22 mouse cellular contexts compared by ENCODE assay signal in genomic region chr1:59595609-59596008, GRCm38 (mm10).
DNase-seq lines count a peak whose midpoint lies in the region; ATAC-seq and TF ChIP-seq lines count a peak whose summit lies in the region.
"Had no signal": no experiment of that assay in that cellular context is flagged by ENCODE, and none has a peak within 500 bp of the region (broad histone marks: within the 10 kb centered on the region; RNA-seq: fewer than 3 reads in every experiment).

No protein-coding gene starts in this region.

- H3K27me3 ChIP-seq in kidney, embryonic 15.5 days = peaks cover 15% of the 10 kb centered on the region
- H3K27me3 ChIP-seq in lung, embryonic 14.5 days (ENCODE audit: insufficient read depth, low read length) = no peaks in the 10 kb centered on the region
- no peaks in the 10 kb centered on the region for H3K27me3 ChIP-seq in lung, postnatal 0 days (replicated peaks; ENCODE audit: insufficient read depth, low read length)
- H3K27me3 ChIP-seq: forebrain, embryonic 15.5 days; Patski had no signal

- H3K4me3 ChIP-seq in kidney, embryonic 15.5 days (replicated peaks) = no peak overlapping the region
- no peak overlapping the region for H3K4me3 ChIP-seq in lung, embryonic 14.5 days (ENCODE audit: low read depth, low read length)
- H3K4me3 ChIP-seq in lung, postnatal 0 days (ENCODE audit: low read depth, low read length) = no peak overlapping the region
- H3K4me3 ChIP-seq: embryonic facial prominence, embryonic 10.5 days; embryonic facial prominence, embryonic 12.5 days; forebrain, embryonic 13.5 days; forebrain, embryonic 15.5 days had no signal

- no peak for ATAC-seq in kidney, embryonic 15.5 days (replicated peaks; ENCODE audit: low FRiP score)
- no peak for ATAC-seq in lung, embryonic 14.5 days (ENCODE audit: insufficient read depth)
- ATAC-seq in lung, postnatal 0 days = no peak
- ATAC-seq in megakaryocyte-erythroid progenitor cell, adult 5-6 weeks (replicated peaks; ENCODE audit: low FRiP score, low TSS enrichment, poor library complexity, severe bottlenecking) = no peak
- ATAC-seq: activated CD4-positive, CD25-positive, alpha-beta regulatory T cell, adult 4 months; forebrain, embryonic 13.5 days; forebrain, embryonic 15.5 days; forebrain, postnatal 0 days; Patski had no signal

- WGBS in kidney, embryonic 15.5 days = 56% methylated on average over 9 of the region's 9 CpGs
- 49% methylated on average over 9 of the region's 9 CpGs for WGBS in lung, embryonic 14.5 days
- WGBS in lung, postnatal 0 days = 63% methylated on average over 9 of the region's 9 CpGs

- no peak for TF ChIP-seq EP300 in lung, postnatal 0 days (IDR thresholded peaks at IDR 0.05)

- peaks cover 34% of the 10 kb centered on the region for H3K4me1 ChIP-seq in kidney, embryonic 15.5 days
- peaks cover 12% of the 10 kb centered on the region for H3K4me1 ChIP-seq in lung, embryonic 14.5 days (ENCODE audit: insufficient read depth)
- peaks cover 4% of the 10 kb centered on the region; the same call in 1 of the 2 replicates for H3K4me1 ChIP-seq in lung, postnatal 0 days (ENCODE audit: insufficient read depth, low read depth, low read length)

- H3K36me3 ChIP-seq in kidney, embryonic 15.5 days = no peaks in the 10 kb centered on the region
- no peaks in the 10 kb centered on the region for H3K36me3 ChIP-seq in lung, embryonic 14.5 days (ENCODE audit: insufficient read depth)
- H3K36me3 ChIP-seq in lung, postnatal 0 days (ENCODE audit: insufficient read depth, low read length) = no peaks in the 10 kb centered on the region
- H3K36me3 ChIP-seq: embryonic facial prominence, embryonic 10.5 days; embryonic facial prominence, embryonic 12.5 days; forebrain, embryonic 15.5 days; G1E had no signal

- no peaks in the 10 kb centered on the region for H3K9me3 ChIP-seq in kidney, embryonic 15.5 days (replicated peaks)
- no peaks in the 10 kb centered on the region for H3K9me3 ChIP-seq in lung, embryonic 14.5 days (ENCODE audit: low read depth, low read length)
- H3K9me3 ChIP-seq in lung, postnatal 0 days (ENCODE audit: low read length) = no peaks in the 10 kb centered on the region
- H3K9me3 ChIP-seq: embryonic facial prominence, embryonic 10.5 days; embryonic facial prominence, embryonic 12.5 days; forebrain, embryonic 13.5 days; forebrain, embryonic 15.5 days; G1E had no signal

- no peak overlapping the region for H3K4me2 ChIP-seq in kidney, embryonic 15.5 days
- no peak overlapping the region for H3K4me2 ChIP-seq in lung, embryonic 14.5 days
- no peak overlapping the region for H3K4me2 ChIP-seq in lung, postnatal 0 days (replicated peaks; ENCODE audit: low read depth, low read length)
- H3K4me2 ChIP-seq: embryonic facial prominence, embryonic 12.5 days; forebrain, embryonic 13.5 days; forebrain, embryonic 15.5 days had no signal

- no peak for DNase-seq in kidney, postnatal 36 days
- DNase-seq in lung, embryonic 14.5 days = peak; percentile 12
- DNase-seq in lung, postnatal 0 days (ENCODE audit: low spot score) = no peak
- peak; percentile 43 for DNase-seq in 416B (ENCODE audit: low read depth)
- DNase-seq: adrenal gland, adult 8-10 months; adrenal gland, postnatal 14 days; adrenal gland, postnatal 36 days; cerebellum, adult 11-12 months; cerebellum, adult 2 months; cerebellum, adult 9-10 months; cerebellum, postnatal 10 days; cerebellum, postnatal 25 days; forebrain, postnatal 0 days had no signal

- no peak for TF ChIP-seq CTCF in lung, embryonic 14.5 days (IDR thresholded peaks at IDR 0.05; ENCODE audit: low read depth)
- no peak for TF ChIP-seq CTCF in lung, postnatal 0 days (IDR thresholded peaks at IDR 0.05)

- H3K9ac ChIP-seq in kidney, embryonic 15.5 days = no peak overlapping the region
- no peak overlapping the region for H3K9ac ChIP-seq in lung, embryonic 14.5 days
- no peak overlapping the region for H3K9ac ChIP-seq in lung, postnatal 0 days (replicated peaks; ENCODE audit: low read depth)
- H3K9ac ChIP-seq: embryonic facial prominence, embryonic 12.5 days; forebrain, embryonic 13.5 days; forebrain, embryonic 15.5 days; forebrain, postnatal 0 days had no signal

- peak overlapping the region; percentile 61; the same call in 1 of the 2 replicates for H3K27ac ChIP-seq in kidney, embryonic 15.5 days
- H3K27ac ChIP-seq in lung, embryonic 14.5 days (ENCODE audit: low read depth) = peak overlapping the region; percentile 74; the same call in 1 of the 2 replicates
- H3K27ac ChIP-seq in lung, postnatal 0 days (ENCODE audit: low read length) = no peak overlapping the region
- H3K27ac ChIP-seq: embryonic facial prominence, embryonic 10.5 days; embryonic facial prominence, embryonic 12.5 days; forebrain, embryonic 13.5 days; forebrain, embryonic 15.5 days had no signal

Comparison
In these comparisons a context has a peak if more than half of its experiments do, and no peak if none do; other contexts are left out.
1. DNase-seq: peak in lung, embryonic 14.5 days (single experiment) and 416B (single experiment); none in kidney, postnatal 36 days (0 of 2) and lung, postnatal 0 days (single experiment).